Mouse (Mus musculus) liver, adult 2 months (tissue): Measurements from ENCODE around the gene Armc3. TPM values are rescaled to one million over a fixed set of nuclear protein-coding genes. Genes with fewer than 3 reads are reported as not detected.

Experiments used
- DNase-seq: peaks from one replicate; pipeline ENCODE4 v3.0.0-alpha.2; 2011; ENCODE audit warnings: low read depth, low spot score; ENCODE audit errors: extremely low read depth
- H3K27ac ChIP-seq: fragments of 200-500 bp; replicated peaks from 2 replicates; pipeline ENCODE4 v1.5.1; 2012; ENCODE audit warnings: low read depth, mild to moderate bottlenecking, control low read depth, inconsistent platforms, low read length; ENCODE audit not compliant: insufficient read depth
- H3K27me3 ChIP-seq: fragments of 200-500 bp; 2 replicates; pipeline ENCODE4 v1.6.1; 2012; ENCODE audit warnings: mild to moderate bottlenecking, moderate library complexity, low read length, inconsistent platforms; ENCODE audit not compliant: control insufficient read depth, insufficient read depth
- H3K36me3 ChIP-seq: fragments of 200-500 bp; 2 replicates; pipeline ENCODE4 v1.6.1; 2012; ENCODE audit warnings: low read length, inconsistent platforms; ENCODE audit not compliant: control insufficient read depth, insufficient read depth
- H3K4me1 ChIP-seq: fragments of 200-500 bp; 2 replicates; pipeline ENCODE4 v1.6.1; 2011; ENCODE audit warnings: low read length; ENCODE audit not compliant: control insufficient read depth, insufficient read depth
- H3K4me3 ChIP-seq: fragments of 200-500 bp; 2 replicates; pipeline ENCODE4 v1.5.1; 2011; ENCODE audit warnings: low read depth, mild to moderate bottlenecking, control low read depth, low read length, moderate library complexity; ENCODE audit not compliant: insufficient read depth
- H3K79me2 ChIP-seq: fragments of 200-500 bp; 2 replicates; pipeline ENCODE4 v1.6.1; 2012; ENCODE audit warnings: inconsistent platforms, mild to moderate bottlenecking, low read length, moderate library complexity; ENCODE audit not compliant: control insufficient read depth, insufficient read depth
- H3K9ac ChIP-seq: fragments of 200-500 bp; 2 replicates; pipeline ENCODE4 v1.6.1; 2012; ENCODE audit warnings: low read depth, mild to moderate bottlenecking, control low read depth, inconsistent platforms, low read length
- CTCF ChIP-seq: fragments of 200-500 bp; IDR thresholded peaks from 2 replicates; pipeline ENCODE4 v1.5.1; 2011; ENCODE audit warnings: low read depth, low read length, control low read depth
- POLR2A ChIP-seq: fragments of 200-500 bp; IDR thresholded peaks from 2 replicates; pipeline ENCODE4 v1.6.1; 2011; ENCODE audit warnings: low read length, control low read depth; ENCODE audit not compliant: insufficient read depth; ENCODE audit errors: extremely low read depth
- WGBS: fragments of 180-500 bp; shearing (Covaris S2); methylation state at CpG from one replicate; pipeline ENCODE4 v1.1.7; 2018; 5-methylcytosine and 5-hydroxymethylcytosine counted together
- polyA plus RNA-seq: library from polyadenylated mRNA; depleted of rRNA; stranded (reverse); fragments of >200 nt; gene quantifications from 2 replicates; pipeline ENCODE4 v1.2.3, GENCODE M21; 2012; rRNA removed
- total RNA-seq: library from RNA; depleted of rRNA; stranded (reverse); fragments of >200 nt; gene quantifications from 2 replicates; pipeline ENCODE4 v1.2.3, GENCODE M21; 2014; rRNA removed

Gene Armc3
- not detected in 2 replicates for total RNA-seq
- not detected in 2 replicates for polyA plus RNA-seq

- DNase-seq = no peak
- no peak within 1 kb of the TSS for H3K4me3 ChIP-seq
- H3K9ac ChIP-seq = no peak within 1 kb of the TSS
- no peaks in the 10 kb centered on the region for H3K4me1 ChIP-seq
- TF ChIP-seq CTCF = no peak
- no peak for TF ChIP-seq POLR2A
- H3K36me3 ChIP-seq = no peaks in the 10 kb centered on the region
- 28% methylated on average over 24 of the region's 24 CpGs for WGBS
- H3K79me2 ChIP-seq = no peaks in the 10 kb centered on the region
- no peaks in the 10 kb centered on the region for H3K27me3 ChIP-seq
- no peak within 1 kb of the TSS for H3K27ac ChIP-seq
These were observed at the start of gene Armc3 for GRCm38 (mm10) chr2:19198452-19199365. Armc3 (plus strand) TSS chr2:19199302.

- H3K27ac ChIP-seq = no peak overlapping the region
- no peaks in the 10 kb centered on the region; the same call in 1 of the 2 replicates for H3K27me3 ChIP-seq
- H3K9ac ChIP-seq = no peak overlapping the region
- H3K4me3 ChIP-seq = no peak overlapping the region
- H3K36me3 ChIP-seq = no peaks in the 10 kb centered on the region
- no peaks in the 10 kb centered on the region for H3K4me1 ChIP-seq
- DNase-seq = no peak
- TF ChIP-seq CTCF (no peak), POLR2A (no peak)
- WGBS = 55% methylated on average over 1 of the region's 1 CpGs
- H3K79me2 ChIP-seq = no peaks in the 10 kb centered on the region
These were observed 46.4 kb upstream of the Armc3 start for GRCm38 (mm10) chr2:19152687-19153086.

DNA sequence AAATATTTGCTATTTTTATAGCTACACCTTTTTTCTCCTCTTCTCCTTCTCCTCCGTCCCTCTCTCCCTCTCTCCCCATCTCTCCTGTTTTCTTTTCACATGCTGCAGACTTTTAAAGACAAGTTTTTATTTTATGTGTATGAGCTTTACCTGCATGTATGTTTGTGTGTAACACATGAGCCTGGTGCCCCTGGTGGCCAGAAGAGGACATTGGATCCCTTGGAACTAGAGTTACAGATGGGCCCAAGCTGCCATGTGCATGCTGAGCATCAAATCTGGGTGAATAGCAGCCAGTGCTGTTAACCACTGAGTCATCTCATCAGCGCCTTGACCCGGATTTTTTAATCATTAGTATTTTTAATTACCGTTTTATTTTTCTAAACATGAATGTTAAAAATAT is 42.9 kb upstream of the Armc3 start:
- H3K27ac ChIP-seq = no peak overlapping the region
- peak; percentile 51; the same call in 1 of the 2 replicates for TF ChIP-seq CTCF
- no peak for TF ChIP-seq POLR2A
- no peaks in the 10 kb centered on the region for H3K79me2 ChIP-seq
- H3K9ac ChIP-seq = no peak overlapping the region
- H3K4me3 ChIP-seq = no peak overlapping the region
- no peaks in the 10 kb centered on the region for H3K4me1 ChIP-seq
- no peak for DNase-seq
- H3K27me3 ChIP-seq = no peaks in the 10 kb centered on the region
- H3K36me3 ChIP-seq = no peaks in the 10 kb centered on the region
- 65% methylated on average over 4 of the region's 4 CpGs for WGBS

DNA sequence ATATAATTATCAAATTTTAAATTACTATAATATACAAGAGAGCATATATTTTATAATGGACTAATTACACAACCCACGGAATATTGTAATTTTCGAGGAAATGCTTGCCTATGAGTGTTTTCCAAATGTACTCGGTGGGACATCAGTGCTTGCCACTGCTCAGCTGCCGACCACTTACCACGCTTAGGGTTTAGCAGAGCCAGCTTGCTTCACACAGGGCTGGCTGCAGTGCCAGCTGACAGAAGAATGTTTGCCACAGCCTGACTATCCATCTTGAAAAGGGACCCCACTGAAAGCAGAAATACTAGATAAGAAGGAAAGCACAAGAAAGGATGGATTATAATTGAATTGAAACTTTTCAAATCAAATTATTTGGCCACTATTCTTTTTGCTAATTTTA is 39.6 kb upstream of the Armc3 start:
- no peak overlapping the region for H3K9ac ChIP-seq
- no peaks in the 10 kb centered on the region for H3K36me3 ChIP-seq
- H3K4me1 ChIP-seq = no peaks in the 10 kb centered on the region
- WGBS = 85% methylated on average over 5 of the region's 5 CpGs
- no peak for TF ChIP-seq CTCF
- TF ChIP-seq POLR2A = no peak
- no peak overlapping the region for H3K27ac ChIP-seq
- no peaks in the 10 kb centered on the region for H3K27me3 ChIP-seq
- no peak for DNase-seq
- no peaks in the 10 kb centered on the region for H3K79me2 ChIP-seq
- H3K4me3 ChIP-seq = no peak overlapping the region

DNA sequence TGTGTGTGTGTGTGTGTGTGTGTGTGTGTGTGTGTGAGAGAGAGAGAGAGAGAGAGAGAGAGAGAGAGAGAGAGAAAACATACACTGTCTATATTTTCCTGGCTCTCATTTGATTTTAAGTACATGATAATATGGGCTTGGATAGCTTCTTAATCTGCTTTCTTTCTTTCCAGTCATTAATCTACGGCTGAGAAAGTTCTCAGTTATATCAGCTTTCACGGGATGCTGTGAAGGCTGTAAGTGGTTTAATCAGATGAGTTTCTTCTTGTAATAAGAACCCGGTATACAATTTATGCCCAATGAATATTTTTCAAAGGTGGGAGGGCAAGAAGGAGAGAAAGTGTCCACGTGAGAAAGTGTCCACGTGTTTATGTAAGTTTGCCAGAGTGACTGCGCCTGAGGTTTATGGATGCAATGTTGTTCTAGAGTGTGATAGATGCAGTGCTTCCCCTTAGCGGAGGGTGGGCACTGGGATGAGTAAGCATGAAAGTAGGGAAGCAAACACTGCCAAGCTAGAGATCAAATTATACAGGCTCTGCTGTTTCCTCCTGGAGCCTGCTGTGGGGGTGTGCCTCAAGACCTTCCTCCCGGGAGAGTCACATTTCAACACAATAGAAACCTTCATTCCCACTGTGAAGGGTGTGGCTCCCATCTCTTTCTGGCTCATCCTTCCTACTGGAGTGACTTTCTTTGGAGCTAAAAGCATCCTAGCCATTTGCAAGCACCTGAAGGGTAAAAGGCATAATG is 38.6 kb upstream of the Armc3 start:
- WGBS = 31% methylated on average over 8 of the region's 8 CpGs

DNA sequence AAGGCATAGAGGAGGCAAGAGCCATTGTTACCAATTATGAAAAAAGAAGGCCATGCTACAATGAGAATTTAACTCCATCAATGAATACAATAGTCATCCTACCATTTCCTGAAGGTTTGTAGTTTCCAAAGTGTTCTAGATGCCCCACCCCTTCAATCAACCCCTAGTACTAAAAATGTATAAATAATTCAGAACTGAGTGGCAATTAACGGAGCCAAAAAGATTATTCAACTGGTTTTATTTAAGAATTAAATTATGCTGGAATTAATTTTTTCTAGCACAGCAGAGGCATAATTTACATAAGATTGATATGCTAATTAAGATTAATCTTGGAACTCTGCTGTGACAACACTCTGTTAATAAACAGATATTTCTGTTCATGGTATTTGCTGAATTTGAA is 34.9 kb upstream of the Armc3 start:
- no peaks in the 10 kb centered on the region for H3K79me2 ChIP-seq
- no peaks in the 10 kb centered on the region for H3K4me1 ChIP-seq
- H3K4me3 ChIP-seq = no peak overlapping the region
- WGBS = 98% methylated on average over 1 of the region's 1 CpGs
- no peaks in the 10 kb centered on the region for H3K27me3 ChIP-seq
- no peak for DNase-seq
- H3K27ac ChIP-seq = no peak overlapping the region
- no peak for TF ChIP-seq CTCF
- no peak for TF ChIP-seq POLR2A
- H3K36me3 ChIP-seq = no peaks in the 10 kb centered on the region
- no peak overlapping the region for H3K9ac ChIP-seq

More for the DNA sequence above, 38.6 kb upstream of the Armc3 start:
- no peak overlapping the region for H3K4me3 ChIP-seq
- TF ChIP-seq CTCF = no peak
- no peak for TF ChIP-seq POLR2A
- no peak overlapping the region for H3K27ac ChIP-seq
- no peaks in the 10 kb centered on the region for H3K79me2 ChIP-seq
- H3K27me3 ChIP-seq = no peaks in the 10 kb centered on the region
- no peaks in the 10 kb centered on the region for H3K36me3 ChIP-seq
- no peak for DNase-seq
- no peak overlapping the region for H3K9ac ChIP-seq
- H3K4me1 ChIP-seq = no peaks in the 10 kb centered on the region
